ENCODE assay signal across 12 mouse cellular contexts in genomic region chr10:40497301-40498041, GRCm38 (mm10).
DNase-seq lines count a peak whose midpoint lies in the region; ATAC-seq and TF ChIP-seq lines count a peak whose summit lies in the region.
"Had no signal": no experiment of that assay in that cellular context is flagged by ENCODE, and none has a peak within 500 bp of the region (broad histone marks: within the 10 kb centered on the region; RNA-seq: fewer than 3 reads in every experiment).

No protein-coding gene starts in this region.

- no peaks in the 10 kb centered on the region for H3K9me3 ChIP-seq in heart, embryonic 10.5 days
- H3K9me3 ChIP-seq in liver, embryonic 16.5 days (replicated peaks; ENCODE audit: control insufficient read depth, low read length), result no peaks in the 10 kb centered on the region

- no peak for TF ChIP-seq POLR2A in thymus, adult 2 months (IDR thresholded peaks at IDR 0.05; ENCODE audit: control insufficient read depth, extremely low read depth, insufficient read depth, low read length, poor library complexity)

- no peaks in the 10 kb centered on the region for H3K27me3 ChIP-seq in heart, embryonic 10.5 days (ENCODE audit: insufficient read depth, poor library complexity, severe bottlenecking)
- H3K27me3 ChIP-seq in thymus, adult 2 months (ENCODE audit: control insufficient read depth, insufficient read depth, low read length), result no peaks in the 10 kb centered on the region
- H3K27me3 ChIP-seq in liver, embryonic 16.5 days (ENCODE audit: control insufficient read depth, insufficient read depth, low read depth, low read length), result no peaks in the 10 kb centered on the region

- no peak overlapping the region for H3K4me3 ChIP-seq in heart, embryonic 10.5 days
- H3K4me3 ChIP-seq in thymus, adult 2 months (ENCODE audit: control insufficient read depth, insufficient read depth, low read length), result no peak overlapping the region
- no peak overlapping the region for H3K4me3 ChIP-seq in liver, embryonic 16.5 days (ENCODE audit: low read depth, low read length)

- ATAC-seq in liver, embryonic 16.5 days (ENCODE audit: low read depth), result no peak

- WGBS in heart, embryonic 10.5 days, result 59% methylated on average over 9 of the region's 9 CpGs
- WGBS in thymus, adult 2 months, result 14% methylated on average over 9 of the region's 9 CpGs
- WGBS in liver, embryonic 16.5 days (ENCODE audit: insufficient replicate concordance), result 17% methylated on average over 9 of the region's 9 CpGs

- H3K36me3 ChIP-seq in heart, embryonic 10.5 days, result no peaks in the 10 kb centered on the region
- no peaks in the 10 kb centered on the region for H3K36me3 ChIP-seq in thymus, adult 2 months (ENCODE audit: control insufficient read depth, insufficient read depth, low read length)
- H3K36me3 ChIP-seq in liver, embryonic 16.5 days (ENCODE audit: control insufficient read depth, insufficient read depth), result no peaks in the 10 kb centered on the region

- H3K27ac ChIP-seq in heart, embryonic 10.5 days, result peak overlapping the region; percentile 62; the same call in 1 of the 2 replicates
- H3K27ac ChIP-seq in thymus, adult 2 months (ENCODE audit: control insufficient read depth, insufficient read depth, low read length), result peak overlapping the region; percentile 70
- H3K27ac ChIP-seq in liver, embryonic 16.5 days (ENCODE audit: low read length), result peak overlapping the region; percentile 1; the same call in 1 of the 2 replicates

- no peak overlapping the region for H3K4me2 ChIP-seq in liver, embryonic 16.5 days (ENCODE audit: low read depth, low read length)

- TF ChIP-seq CTCF in thymus, adult 2 months (IDR thresholded peaks at IDR 0.05; ENCODE audit: borderline replicate concordance, control insufficient read depth, extremely low read depth, insufficient read depth, low read length, poor library complexity), result no peak

- no peak overlapping the region for H3K9ac ChIP-seq in liver, embryonic 16.5 days (ENCODE audit: low read depth, low read length)

- peaks cover 17% of the 10 kb centered on the region for H3K4me1 ChIP-seq in heart, embryonic 10.5 days
- H3K4me1 ChIP-seq in thymus, adult 2 months (replicated peaks; ENCODE audit: control insufficient read depth, insufficient read depth, low read length), result peaks cover 51% of the 10 kb centered on the region
- H3K4me1 ChIP-seq in liver, embryonic 16.5 days (ENCODE audit: control insufficient read depth, low read depth, low read length), result peaks cover 13% of the 10 kb centered on the region

- DNase-seq in heart, embryonic 10.5 days (ENCODE audit: low spot score), result no peak
- no peak for DNase-seq in heart, postnatal 4 days
- peak; percentile 54 for DNase-seq in thymus, adult 2 months
- DNase-seq in thymus, adult 18-20 months, result no peak
- DNase-seq in embryo, embryonic 10 days (ENCODE audit: low spot score), result no peak
- no peak for DNase-seq in embryo, embryonic 11 days
- no peak for DNase-seq in embryo, embryonic 10.5 days (ENCODE audit: low spot score)
- DNase-seq: adrenal gland, postnatal 14 days; cerebellum, postnatal 10 days; heart, postnatal 10 days; kidney, adult 11 months had no signal

Comparison
In these comparisons a context has a peak if more than half of its experiments do, and no peak if none do; other contexts are left out.
1. H3K27ac ChIP-seq: peak in every context shown above with its lines; median percentile 70 in thymus, adult 2 months; 62 in heart, embryonic 10.5 days; 1 in liver, embryonic 16.5 days.